Mouse (Mus musculus) lung, embryonic 16.5 days (tissue): ENCODE results near the gene Rnf24. TPM values are rescaled to one million over a fixed set of nuclear protein-coding genes. Genes with fewer than 3 reads are reported as not detected.

Experiments
- ATAC-seq: fragments of 200-750 bp; cut with Nextera tagmentation; 2 replicates; pipeline ENCODE4 v1.8.0; 2017; ENCODE audit warnings: low read depth, mild to moderate bottlenecking, moderate library complexity
- H3K27ac ChIP-seq: fragments of 300-500 bp; sonication (generic); 2 replicates; pipeline ENCODE4 v1.5.1; 2014; ENCODE audit warnings: mild to moderate bottlenecking, control low read depth, low read length
- H3K27me3 ChIP-seq: fragments of 300-500 bp; sonication (generic); 2 replicates; pipeline ENCODE4 v1.6.1; 2014; ENCODE audit warnings: low read depth, low read length, mixed read lengths; ENCODE audit not compliant: control insufficient read depth, insufficient read depth
- H3K36me3 ChIP-seq: fragments of 300-500 bp; sonication (generic); 2 replicates; pipeline ENCODE4 v1.6.1; 2014; ENCODE audit warnings: low read length; ENCODE audit not compliant: control insufficient read depth, insufficient read depth
- H3K4me1 ChIP-seq: fragments of 300-500 bp; sonication (generic); replicated peaks from 2 replicates; pipeline ENCODE4 v1.6.1; 2014; ENCODE audit warnings: low read length, mixed read lengths; ENCODE audit not compliant: control insufficient read depth, insufficient read depth
- H3K4me2 ChIP-seq: fragments of 300-500 bp; sonication (generic); 2 replicates; pipeline ENCODE4 v1.6.1; 2014; ENCODE audit warnings: low read depth, low read length, control low read depth
- H3K4me3 ChIP-seq: fragments of 300-500 bp; sonication (generic); 2 replicates; pipeline ENCODE4 v1.5.1; 2014; ENCODE audit warnings: mild to moderate bottlenecking, low read length, control low read depth
- H3K9ac ChIP-seq: fragments of 300-500 bp; sonication (generic); 2 replicates; pipeline ENCODE4 v1.6.1; 2014; ENCODE audit warnings: low read length, control low read depth
- H3K9me3 ChIP-seq: fragments of 300-500 bp; sonication (generic); 2 replicates; pipeline ENCODE4 v1.6.1; 2016; ENCODE audit warnings: low read length; ENCODE audit not compliant: control insufficient read depth
- WGBS: fragments of 180-500 bp; shearing (Covaris S2); extraction: QIAGEN DNeasy Blood & Tissue Kit; methylation state at CpG from one replicate; pipeline ENCODE4 v1.1.7; 2014; 5-methylcytosine and 5-hydroxymethylcytosine counted together
- polyA plus RNA-seq: library from polyadenylated mRNA; unstranded; fragments of >200 nt; fragmentation: Nextera tagmentation; extraction: Ambion mirVana; gene quantifications from 2 replicates; pipeline ENCODE4 v1.2.1, GENCODE M21; 2015

Gene Rnf24
- polyA plus RNA-seq = 3.4 TPM in 2 replicates

GRCm38 (mm10) chr2:131352747-131353563 is at the start of gene Rnf24:
Rnf24 (minus strand) TSS chr2:131352892.
- H3K9me3 ChIP-seq = no peaks in the 10 kb centered on the region
- peak within 1 kb of the TSS; percentile 72 for H3K27ac ChIP-seq
- H3K4me1 ChIP-seq = peaks cover 11% of the 10 kb centered on the region
- WGBS = under 1% methylated on average over 30 of the region's 54 CpGs
- peak; percentile 98 for ATAC-seq
- H3K36me3 ChIP-seq = no peaks in the 10 kb centered on the region
- no peaks in the 10 kb centered on the region for H3K27me3 ChIP-seq
- peak within 1 kb of the TSS; percentile 98 for H3K4me3 ChIP-seq
- peak within 1 kb of the TSS; percentile 87 for H3K4me2 ChIP-seq
- H3K9ac ChIP-seq = peak within 1 kb of the TSS; percentile 86

GRCm38 (mm10) chr2:131401794-131402495 is 49.3 kb upstream of the Rnf24 start:
- 26% methylated on average over 8 of the region's 8 CpGs for WGBS
- Histone ChIP-seq H3K4me2 (no peak overlapping the region), H3K36me3 (no peaks in the 10 kb centered on the region), H3K27me3 (no peaks in the 10 kb centered on the region), H3K4me1 (peaks cover 8% of the 10 kb centered on the region; the same call in 1 of the 2 replicates), H3K27ac (no peak overlapping the region), H3K4me3 (no peak overlapping the region), H3K9me3 (no peaks in the 10 kb centered on the region), H3K9ac (no peak overlapping the region)
- peak; percentile 71 for ATAC-seq

GRCm38 (mm10) chr2:131400846-131401245 is 48.2 kb upstream of the Rnf24 start:
- no peaks in the 10 kb centered on the region for H3K27me3 ChIP-seq
- H3K9me3 ChIP-seq = no peaks in the 10 kb centered on the region
- 81% methylated on average over 2 of the region's 2 CpGs for WGBS
- no peak overlapping the region for H3K9ac ChIP-seq
- H3K36me3 ChIP-seq = no peaks in the 10 kb centered on the region
- no peak for ATAC-seq
- no peak overlapping the region for H3K4me2 ChIP-seq
- H3K4me1 ChIP-seq = peaks cover 8% of the 10 kb centered on the region; the same call in 1 of the 2 replicates
- no peak overlapping the region for H3K4me3 ChIP-seq
- H3K27ac ChIP-seq = no peak overlapping the region

GRCm38 (mm10) chr2:131397323-131397848 is 44.7 kb upstream of the Rnf24 start:
- Histone ChIP-seq H3K9me3 (no peaks in the 10 kb centered on the region), H3K4me3 (no peak overlapping the region), H3K27me3 (no peaks in the 10 kb centered on the region), H3K4me1 (peaks cover 8% of the 10 kb centered on the region; the same call in 1 of the 2 replicates), H3K9ac (no peak overlapping the region), H3K4me2 (no peak overlapping the region), H3K36me3 (no peaks in the 10 kb centered on the region), H3K27ac (no peak overlapping the region)
- ATAC-seq = no peak
- 78% methylated on average over 5 of the region's 5 CpGs for WGBS

DNA sequence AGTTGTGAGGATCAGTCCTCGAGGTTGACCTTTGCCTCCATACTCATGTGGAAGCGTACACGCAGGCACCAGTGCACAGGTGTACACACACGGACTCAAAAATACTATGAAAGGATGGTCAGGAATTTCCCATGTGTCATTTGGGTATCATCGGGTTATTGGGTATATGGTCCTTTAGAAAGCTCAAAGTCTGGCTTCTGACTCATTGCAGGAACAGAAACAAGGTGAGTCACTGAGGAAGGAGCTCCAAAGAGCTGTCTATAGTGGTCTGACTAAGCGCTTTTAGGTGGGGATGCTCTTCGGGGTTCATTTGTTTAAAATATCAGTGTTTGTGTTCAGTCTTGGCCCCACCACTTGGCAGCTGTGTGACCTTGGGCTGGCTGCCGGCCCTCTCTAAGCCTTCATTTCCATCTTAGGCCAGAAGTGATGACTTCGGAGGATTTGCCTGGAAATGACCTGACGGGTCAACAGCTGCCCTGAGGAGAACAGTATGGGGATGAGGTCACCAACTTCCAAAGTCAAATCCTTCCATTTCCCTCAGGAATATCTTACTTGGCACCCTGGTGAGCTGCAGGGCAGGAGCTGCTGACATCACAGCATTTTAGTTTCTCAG is 33.8 kb upstream of the Rnf24 start:
- WGBS = 71% methylated on average over 10 of the region's 10 CpGs
- H3K27me3 ChIP-seq = no peaks in the 10 kb centered on the region
- H3K36me3 ChIP-seq = no peaks in the 10 kb centered on the region
- H3K9me3 ChIP-seq = no peaks in the 10 kb centered on the region
- H3K4me3 ChIP-seq = no peak overlapping the region
- no peak overlapping the region for H3K4me2 ChIP-seq
- no peak for ATAC-seq
- no peak overlapping the region for H3K27ac ChIP-seq
- no peak overlapping the region for H3K9ac ChIP-seq
- H3K4me1 ChIP-seq = no peaks in the 10 kb centered on the region

DNA sequence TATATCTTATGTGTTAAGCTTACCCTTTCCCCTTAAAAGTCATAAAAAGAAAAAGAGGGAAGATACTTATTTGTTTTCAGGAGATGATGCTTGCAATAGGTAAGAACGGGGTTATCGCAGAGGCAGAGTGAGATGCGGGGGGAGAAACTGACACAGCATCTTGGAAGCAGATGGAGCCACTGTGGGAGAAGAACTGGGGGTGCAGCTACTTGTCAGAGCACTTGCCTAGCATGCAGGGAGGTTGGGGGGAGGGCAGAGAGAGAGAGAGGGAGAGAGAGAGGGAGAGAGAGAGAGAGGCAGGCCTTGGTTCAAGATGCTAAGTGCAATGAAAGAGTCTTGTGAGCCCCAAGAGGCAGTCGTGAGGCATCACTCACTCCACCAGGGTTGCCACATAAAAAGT is 32.5 kb upstream of the Rnf24 start:
- 83% methylated on average over 4 of the region's 4 CpGs for WGBS
- Histone ChIP-seq H3K4me1 (no peaks in the 10 kb centered on the region), H3K9me3 (no peaks in the 10 kb centered on the region), H3K36me3 (no peaks in the 10 kb centered on the region), H3K27me3 (no peaks in the 10 kb centered on the region), H3K27ac (no peak overlapping the region), H3K4me3 (no peak overlapping the region), H3K4me2 (no peak overlapping the region), H3K9ac (no peak overlapping the region)
- no peak for ATAC-seq

- 39% methylated on average over 3 of the region's 3 CpGs for WGBS
- no peaks in the 10 kb centered on the region for H3K9me3 ChIP-seq
- no peak overlapping the region for H3K9ac ChIP-seq
- no peaks in the 10 kb centered on the region for H3K4me1 ChIP-seq
- no peak overlapping the region for H3K4me3 ChIP-seq
- H3K27me3 ChIP-seq = no peaks in the 10 kb centered on the region
- no peak overlapping the region for H3K27ac ChIP-seq
- no peaks in the 10 kb centered on the region for H3K36me3 ChIP-seq
- no peak overlapping the region for H3K4me2 ChIP-seq
- no peak for ATAC-seq
These were observed 26.8 kb upstream of the Rnf24 start for GRCm38 (mm10) chr2:131379541-131379940.

- no peak overlapping the region for H3K4me3 ChIP-seq
- 89% methylated on average over 5 of the region's 5 CpGs for WGBS
- H3K4me1 ChIP-seq = no peaks in the 10 kb centered on the region
- H3K27ac ChIP-seq = no peak overlapping the region
- no peaks in the 10 kb centered on the region for H3K36me3 ChIP-seq
- no peaks in the 10 kb centered on the region for H3K9me3 ChIP-seq
- no peaks in the 10 kb centered on the region for H3K27me3 ChIP-seq
- no peak overlapping the region for H3K4me2 ChIP-seq
- H3K9ac ChIP-seq = no peak overlapping the region
- ATAC-seq = no peak
These were observed 26.2 kb upstream of the Rnf24 start for GRCm38 (mm10) chr2:131378872-131379271.

GRCm38 (mm10) chr2:131377055-131377454 is 24.4 kb upstream of the Rnf24 start:
- WGBS = 42% methylated on average over 6 of the region's 6 CpGs
- H3K4me1 ChIP-seq = no peaks in the 10 kb centered on the region
- no peaks in the 10 kb centered on the region for H3K27me3 ChIP-seq
- H3K36me3 ChIP-seq = no peaks in the 10 kb centered on the region
- no peak for ATAC-seq
- H3K4me2 ChIP-seq = no peak overlapping the region
- no peak overlapping the region for H3K27ac ChIP-seq
- H3K4me3 ChIP-seq = no peak overlapping the region
- no peak overlapping the region for H3K9ac ChIP-seq
- no peaks in the 10 kb centered on the region for H3K9me3 ChIP-seq
